Mouse (Mus musculus) adrenal gland, postnatal 25 days (tissue): ENCODE measurements around the gene Lce1k. TPM values are rescaled to one million over a fixed set of nuclear protein-coding genes. Genes with fewer than 3 reads are reported as not detected.
"Not testable (repeated sequence)": the region's sequence is repeated elsewhere in the genome, so short reads cannot be mapped to it uniquely, and the experiment has no call there.

Source experiments
- DNase-seq: peaks from one replicate; pipeline ENCODE4 v3.0.0; 2021; ENCODE audit warnings: mixed read lengths
- long read RNA-seq: library from polyadenylated mRNA; stranded (forward); transcript quantifications from one replicate; pipeline ENCODE4 v2.0.0, GENCODE M21; 2021
- total RNA-seq: library from RNA; stranded (reverse); gene quantifications from 2 replicates; pipeline ENCODE4 v1.2.3, GENCODE M21; 2021

Lce1k gene
- total RNA-seq = not detected in 2 replicates
- long read RNA-seq = 0 reads

DNA sequence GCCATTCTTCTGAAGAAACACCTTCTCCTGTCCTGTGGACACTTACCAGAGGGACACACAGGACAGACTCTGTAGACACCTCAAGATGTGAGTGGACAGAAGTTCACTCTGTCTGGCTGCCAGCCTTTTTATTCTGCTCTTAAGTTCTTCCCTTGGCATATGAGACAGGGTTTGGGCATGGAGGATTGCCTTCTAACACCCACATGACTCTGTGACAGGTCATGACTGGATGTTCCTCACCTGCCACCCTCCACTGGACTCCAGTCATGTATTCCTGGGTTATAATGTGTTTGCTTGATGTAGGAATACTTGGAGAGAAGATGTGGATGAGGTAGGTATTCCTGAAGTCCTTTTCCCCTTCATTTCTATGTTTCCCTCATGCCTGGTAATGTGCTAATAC lies at the start of gene Lce1k:
Gene Lce1k, minus strand, starts transcription at position 101 of the 400 bp plus-strand sequence.
- DNase-seq = no peak

- DNase-seq = no peak
Measured at GRCm38 (mm10) chr3:92851186-92851585, 43.5 kb upstream of the Lce1k start, which contains the start of gene Lce1l. TSS of gene Lce1l (minus strand) at chr3:92851286.

- no peak for DNase-seq
Measured at GRCm38 (mm10) chr3:92827108-92827507, 19.4 kb upstream of the Lce1k start, which contains the start of gene Kprp. TSS of gene Kprp (minus strand) at chr3:92827247.

DNA sequence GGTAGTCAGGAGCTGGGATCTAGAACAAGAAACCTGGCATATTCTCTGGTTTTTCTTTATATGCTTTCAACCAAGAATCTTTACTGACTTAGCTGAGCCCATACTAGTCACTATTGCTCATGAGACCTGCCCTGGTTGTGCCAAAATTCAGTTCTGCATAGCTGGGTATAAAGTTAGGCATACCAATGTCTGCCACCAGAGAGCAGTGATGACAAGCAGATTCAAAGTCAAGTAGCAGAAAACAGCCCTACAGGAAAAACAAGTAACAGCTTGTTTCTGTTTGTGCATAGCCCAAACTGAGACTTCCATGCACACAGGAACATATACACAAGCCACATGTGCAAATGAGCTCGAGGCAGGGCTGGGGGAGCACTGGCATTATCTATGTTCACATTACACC lies 18.1 kb upstream of the Lce1k start:
- DNase-seq = no peak

DNA sequence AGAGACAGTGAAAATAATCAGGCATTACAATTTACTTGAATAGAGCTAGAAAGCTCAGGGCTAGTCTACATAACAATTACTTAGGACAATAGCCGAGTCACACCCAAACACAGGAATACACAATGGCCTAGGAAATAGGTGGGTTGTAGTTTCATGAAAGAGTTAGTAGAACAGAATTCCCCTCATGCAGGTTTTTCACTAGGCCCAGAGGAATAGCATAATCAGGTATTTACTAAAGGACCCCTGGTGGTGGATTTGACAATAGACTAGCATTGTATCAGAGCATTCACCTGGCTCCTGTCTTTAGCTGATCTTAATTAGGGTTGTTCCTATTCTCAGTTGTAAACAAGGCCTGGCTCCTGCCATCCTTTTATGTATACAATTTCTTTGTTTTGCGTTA lies 8.3 kb upstream of the Lce1k start:
- not testable (repeated sequence) for DNase-seq

DNA sequence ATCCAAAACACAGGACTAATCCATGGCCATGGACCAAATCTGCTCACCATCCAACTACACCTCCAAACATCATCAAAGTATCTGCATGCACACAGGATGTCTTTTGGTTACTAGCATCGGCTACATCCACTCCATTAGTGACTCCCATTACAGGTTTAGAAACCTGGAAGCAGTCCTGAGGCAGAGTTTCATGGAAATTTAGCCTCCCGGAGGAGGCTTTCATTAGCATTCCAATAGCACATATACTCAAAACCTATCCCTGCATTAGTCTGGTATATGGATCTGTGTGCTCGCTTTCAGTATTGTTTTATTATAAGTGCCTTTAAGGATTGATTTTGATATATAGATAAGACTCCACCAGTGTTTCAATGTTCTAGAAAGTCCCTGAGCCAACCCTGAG lies 7.9 kb upstream of the Lce1k start:
- no peak for DNase-seq

DNA sequence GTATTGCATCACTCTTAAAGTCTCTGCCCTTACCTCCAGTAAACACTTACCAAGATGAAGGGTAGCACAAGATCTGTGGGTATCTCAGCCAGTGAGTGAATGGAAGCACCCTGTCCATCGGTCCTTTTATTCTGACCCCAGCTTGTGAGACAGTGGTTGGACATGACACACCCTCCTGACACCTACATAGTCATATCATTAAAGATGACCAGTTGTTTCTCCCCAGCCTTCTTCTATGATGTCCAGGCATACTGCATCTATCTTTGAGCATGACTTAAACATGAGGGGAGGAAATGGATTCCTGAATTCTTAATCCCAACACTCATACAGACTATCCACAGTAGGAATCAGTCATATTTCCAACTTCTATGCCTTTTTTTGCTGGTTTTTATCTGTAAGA lies 17.3 kb downstream of the Lce1k start, which contains the start of gene Lce1j:
Gene Lce1j, minus strand, starts transcription at position 101 of the 400 bp plus-strand sequence.
- no peak for DNase-seq

GRCm38 (mm10) chr3:92778799-92779198 lies 28.9 kb downstream of the Lce1k start, which contains the start of gene Lce1i:
TSS of gene Lce1i (minus strand) at chr3:92778899.
- DNase-seq = no peak

DNA sequence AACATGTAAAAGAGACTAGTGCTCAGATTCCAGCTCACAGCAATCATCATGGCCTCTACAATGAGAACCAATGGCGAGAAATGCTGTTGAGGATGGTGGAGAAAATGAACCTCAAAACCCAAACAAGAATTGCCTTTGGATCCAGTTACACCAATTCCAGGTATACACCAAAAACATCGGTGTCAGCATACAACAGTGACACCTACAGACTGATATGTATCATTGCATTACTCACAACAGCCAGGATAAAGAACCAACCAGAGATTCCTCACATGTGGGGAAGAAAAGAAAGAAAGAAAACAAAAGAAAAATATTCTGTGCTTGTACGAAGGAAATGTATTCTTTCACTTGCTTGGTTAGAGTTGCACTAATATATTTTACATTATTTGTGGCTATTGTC lies 36.1 kb downstream of the Lce1k start:
- no peak for DNase-seq

- no peak for DNase-seq
Measured at GRCm38 (mm10) chr3:92764965-92765364, 42.7 kb downstream of the Lce1k start, which contains the start of gene Lce1h. TSS of gene Lce1h (minus strand) at chr3:92765065.

Other genes starting within 250 kb of the Lce1k start
- gene Ivl, start 234.2 kb downstream of the Lce1k start, total RNA-seq = not detected in 2 replicates
- gene Smcp, start 218.9 kb downstream of the Lce1k start, total RNA-seq = not detected in 2 replicates
- gene 2210017I01Rik, start 200.4 kb downstream of the Lce1k start, total RNA-seq = not detected in 2 replicates
- not detected in 2 replicates for gene Lce6a, start 186.2 kb downstream of the Lce1k start, total RNA-seq
- gene Lce1a1, start 159.6 kb downstream of the Lce1k start, total RNA-seq = not detected in 2 replicates
- not detected in 2 replicates for gene Lce1b, start 151.0 kb downstream of the Lce1k start, total RNA-seq
- gene Lce1a2, start 137.6 kb downstream of the Lce1k start, total RNA-seq = not detected in 2 replicates
- not detected in 2 replicates for gene Lce1c, start 128.6 kb downstream of the Lce1k start, total RNA-seq
- not detected in 2 replicates for gene Lce1d, start 120.7 kb downstream of the Lce1k start, total RNA-seq
- gene Lce1e, start 98.8 kb downstream of the Lce1k start, total RNA-seq = not detected in 2 replicates
- gene Lce1f, start 87.5 kb downstream of the Lce1k start, total RNA-seq = not detected in 2 replicates
- gene Gm38119, start 68.8 kb downstream of the Lce1k start, total RNA-seq = not detected in 2 replicates
- not detected in 2 replicates for gene Lce1g, start 55.6 kb downstream of the Lce1k start, total RNA-seq
- not detected in 2 replicates for gene Lce1h, start 42.8 kb downstream of the Lce1k start, total RNA-seq
- not detected in 2 replicates for gene Lce1i, start 29.0 kb downstream of the Lce1k start, total RNA-seq
- not detected in 2 replicates for gene Lce1j, start 17.4 kb downstream of the Lce1k start, total RNA-seq
- gene Kprp, start 19.4 kb upstream of the Lce1k start, total RNA-seq = not detected in 2 replicates
- gene Lce1l, start 43.4 kb upstream of the Lce1k start, total RNA-seq = not detected in 2 replicates
- gene 2310050C09Rik, start 62.3 kb upstream of the Lce1k start, total RNA-seq = not detected in 2 replicates
- gene Lce3a, start 118.3 kb upstream of the Lce1k start, total RNA-seq = not detected in 2 replicates
- not detected in 2 replicates for gene Lce3b, start 125.1 kb upstream of the Lce1k start, total RNA-seq
- gene Lce3c, start 136.6 kb upstream of the Lce1k start, total RNA-seq = not detected in 2 replicates
- not detected in 2 replicates for gene Lce3d, start 149.5 kb upstream of the Lce1k start, total RNA-seq
- not detected in 2 replicates for gene Lce3e, start 159.2 kb upstream of the Lce1k start, total RNA-seq
- not detected in 2 replicates for gene Lce3f, start 184.3 kb upstream of the Lce1k start, total RNA-seq
- not detected in 2 replicates for gene Crct1, start 207.8 kb upstream of the Lce1k start, total RNA-seq
- not detected in 2 replicates for gene Lce1m, start 211.2 kb upstream of the Lce1k start, total RNA-seq